Mouse (Mus musculus) T-cell, adult 2 months (primary cell): ENCODE measurements at regions not wholly inside any gene's neighbourhood (a gene's known extent, or its start where the extent isn't known, plus 50 kb on each side); places are given as distances from the start of the nearest gene placed in this dataset.
"Not testable (repeated sequence)": the region's sequence is repeated elsewhere in the genome, so short reads cannot be mapped to it uniquely, and the experiment has no call there.

Experiments
- DNase-seq: peaks from one replicate; pipeline ENCODE4 v3.0.0; 2022; ENCODE audit warnings: low spot score

DNA sequence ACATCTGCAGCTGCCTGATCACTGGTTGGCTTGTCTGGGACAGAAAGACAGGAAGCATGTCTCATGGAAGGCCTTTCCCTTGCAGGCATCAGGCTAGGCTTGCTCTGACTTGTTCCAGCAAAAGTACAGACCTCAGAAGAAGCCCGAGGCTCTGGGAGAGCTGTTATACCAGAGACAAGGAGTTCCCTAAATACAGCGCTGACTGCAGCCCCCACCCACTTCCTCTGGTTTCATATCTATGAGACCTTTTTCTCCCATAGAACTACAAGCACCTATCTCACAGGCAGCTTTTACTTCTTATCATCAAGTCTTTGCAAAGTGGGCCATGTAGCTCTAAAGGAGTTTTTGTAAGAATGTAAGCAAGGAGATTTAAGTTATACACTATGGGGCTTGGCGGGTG, 312.2 kb upstream of the Vmn1r3 start:
- DNase-seq, result not testable (repeated sequence)

DNA sequence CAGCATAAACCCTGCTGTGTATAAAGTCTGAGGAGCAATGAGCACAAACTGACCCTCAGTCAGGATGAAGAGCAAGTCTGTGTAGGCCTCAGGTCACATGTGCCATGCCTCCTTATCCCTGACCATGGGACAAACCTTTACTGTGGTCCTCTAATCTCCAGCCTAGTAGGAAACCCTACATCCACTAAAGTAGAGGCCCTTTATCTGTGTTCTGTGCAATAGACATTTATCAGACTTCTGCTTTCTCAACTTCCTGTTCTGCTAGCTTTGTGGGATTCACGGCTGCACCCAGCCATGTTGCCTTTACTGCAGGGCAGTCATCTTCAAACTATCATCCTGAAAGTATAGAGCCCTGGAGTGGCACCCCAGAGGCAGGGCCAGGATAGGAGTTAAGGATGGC, 310.8 kb upstream of the Vmn1r3 start:
- not testable (repeated sequence) for DNase-seq

DNA sequence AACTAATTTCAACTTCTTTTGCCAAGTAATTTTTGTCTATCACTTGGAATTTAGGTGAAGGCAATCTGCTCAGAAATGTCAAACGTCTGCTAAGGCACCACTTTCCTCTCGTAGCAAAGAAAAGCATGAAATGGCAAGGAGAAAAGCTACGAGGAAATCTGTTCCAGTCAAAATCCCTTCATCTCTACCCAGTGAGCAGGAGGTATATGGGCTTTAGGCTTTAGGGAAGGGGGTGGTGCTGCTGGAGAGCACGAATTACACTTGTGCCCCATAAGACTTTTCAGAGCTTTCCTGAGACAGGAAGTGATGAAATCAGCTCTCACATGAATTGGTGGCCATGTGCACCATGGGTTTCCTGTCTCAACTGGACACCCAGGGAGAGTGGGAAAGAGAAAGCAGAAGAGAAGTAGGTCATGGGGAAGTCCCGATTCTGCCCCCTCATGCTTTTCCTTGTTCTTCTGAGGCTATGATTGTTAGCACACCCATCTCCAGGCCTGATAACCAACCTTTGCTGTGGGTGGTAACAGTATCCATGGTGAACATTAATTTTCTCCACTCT, 309.0 kb upstream of the Vmn1r3 start:
- not testable (repeated sequence) for DNase-seq

DNA sequence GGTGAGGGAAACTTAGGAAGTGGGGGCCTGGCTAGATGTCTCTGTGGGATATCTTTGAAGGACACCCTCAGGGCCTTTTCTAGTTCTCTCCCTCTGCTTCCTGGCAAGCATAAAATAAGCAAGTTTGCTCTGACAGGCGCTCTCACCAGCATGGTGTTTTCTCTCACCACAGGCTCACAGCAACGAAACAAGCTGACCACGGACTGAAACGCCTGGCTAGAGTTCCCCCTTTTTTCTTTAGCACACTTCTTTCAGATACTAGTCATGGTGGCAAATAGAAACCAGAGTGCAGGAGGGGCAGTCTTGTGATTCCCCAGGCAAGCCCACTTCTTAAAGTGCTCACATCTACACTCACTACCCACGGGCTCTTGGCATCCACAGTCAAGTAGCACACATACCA, 305.7 kb upstream of the Vmn1r3 start:
- DNase-seq, result not testable (repeated sequence)

DNA sequence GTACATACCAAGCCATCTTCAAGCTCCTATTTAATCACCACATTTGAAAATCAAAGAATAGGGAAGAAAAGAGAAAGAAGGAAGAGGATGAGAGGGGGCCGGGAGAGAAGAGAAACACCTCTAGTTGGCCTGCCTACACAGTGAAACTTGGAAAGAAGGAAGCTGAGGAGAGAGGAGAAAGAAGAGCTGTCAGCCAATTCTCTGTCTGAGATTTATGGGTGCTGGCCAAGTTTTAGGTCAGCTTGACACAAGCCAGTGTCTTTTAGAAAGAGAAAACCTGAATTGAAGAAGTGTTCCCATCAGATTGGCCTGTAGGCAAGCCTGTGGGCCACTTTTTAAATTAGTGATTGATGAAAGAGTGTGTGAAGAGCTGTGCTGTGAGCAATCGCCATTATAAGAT, 296.9 kb upstream of the Vmn1r3 start:
- DNase-seq, result no peak

DNA sequence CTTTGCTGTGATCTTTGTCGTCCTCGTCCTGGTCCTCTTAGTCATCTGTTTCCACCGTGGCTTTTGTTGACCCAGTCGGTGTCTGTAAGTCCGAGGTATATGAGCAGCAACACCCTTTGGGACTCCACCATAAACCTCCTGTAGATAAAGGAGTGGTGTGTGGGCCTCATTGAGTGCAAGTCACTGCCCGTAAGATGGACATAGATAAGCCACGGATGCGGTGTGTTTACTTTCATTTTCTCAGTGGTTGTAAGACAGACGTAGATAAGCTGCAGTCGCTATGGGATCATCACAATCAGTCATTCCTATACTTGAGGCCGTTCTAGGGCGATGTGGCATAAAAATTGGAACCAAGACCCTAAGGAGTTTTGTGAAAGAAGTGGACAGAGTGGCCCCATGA, 271.6 kb upstream of the Vmn1r3 start:
- DNase-seq, result no peak

DNA sequence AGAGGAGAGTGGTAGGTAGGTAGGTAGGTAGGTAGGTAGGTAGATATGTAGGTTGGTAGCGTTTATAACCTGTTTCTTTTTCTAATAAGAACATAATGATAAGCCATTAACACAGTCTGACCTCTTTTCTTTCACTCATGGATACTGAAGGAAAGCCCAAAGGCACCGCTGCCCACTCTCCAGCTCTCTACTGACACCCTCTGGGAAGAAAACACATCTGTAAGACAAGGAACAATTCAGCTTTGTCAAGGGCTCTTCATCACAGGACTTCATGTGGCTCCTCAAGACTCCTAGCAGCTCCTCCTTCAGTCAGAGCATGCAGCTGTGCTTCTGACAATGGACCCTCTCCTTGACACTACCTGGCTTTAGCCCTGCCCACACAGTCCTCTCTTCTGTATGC, 252.2 kb upstream of the Vmn1r3 start:
- DNase-seq, result not testable (repeated sequence)

DNA sequence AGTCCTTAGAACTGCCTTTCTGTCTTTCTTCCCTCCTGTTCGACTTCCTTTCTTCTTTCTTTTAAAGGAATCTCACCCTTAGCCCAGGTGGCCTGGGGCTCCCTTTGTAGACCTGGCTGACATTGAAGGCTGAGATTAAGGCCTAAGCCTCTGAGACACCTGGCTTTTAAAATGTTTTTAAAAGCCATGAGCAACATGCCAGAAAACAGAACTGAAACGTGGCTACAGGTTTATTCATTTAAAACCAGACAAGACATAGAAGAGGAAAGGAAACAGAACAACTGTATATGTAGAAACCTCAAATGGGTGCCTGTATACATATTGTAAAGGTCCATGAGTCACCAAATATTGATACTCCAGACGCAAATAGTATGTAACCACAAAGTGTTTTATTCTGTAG, 242.8 kb upstream of the Vmn1r3 start:
- DNase-seq, result no peak

DNA sequence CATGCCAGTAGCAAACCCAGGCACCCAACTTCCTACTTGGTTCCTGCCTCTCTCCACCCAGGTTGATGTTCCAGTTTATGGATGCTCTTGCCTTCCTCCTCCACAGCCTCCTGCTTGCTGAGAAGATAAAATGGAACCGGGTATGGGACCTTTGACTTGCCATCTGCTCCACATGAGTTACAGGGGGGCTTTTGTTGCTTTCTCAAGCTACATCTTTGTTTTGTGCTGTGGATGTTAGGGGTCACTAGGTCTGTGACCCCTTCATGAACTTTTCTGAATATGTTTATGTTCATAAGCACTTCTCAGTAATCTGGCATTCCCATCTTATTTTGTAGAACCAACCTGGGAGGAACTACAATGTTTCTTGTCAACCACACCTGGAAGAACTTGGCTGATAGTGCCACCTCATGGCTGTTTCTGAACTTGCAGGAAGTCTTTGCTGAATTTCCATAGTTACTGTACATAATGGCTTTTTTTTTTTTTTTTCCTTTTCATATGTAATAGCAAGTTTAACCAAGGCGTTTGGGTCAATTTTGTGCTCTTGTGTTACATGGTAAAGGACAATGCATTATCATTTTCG, 234.9 kb upstream of the Vmn1r3 start:
- peak; percentile 8 for DNase-seq

DNA sequence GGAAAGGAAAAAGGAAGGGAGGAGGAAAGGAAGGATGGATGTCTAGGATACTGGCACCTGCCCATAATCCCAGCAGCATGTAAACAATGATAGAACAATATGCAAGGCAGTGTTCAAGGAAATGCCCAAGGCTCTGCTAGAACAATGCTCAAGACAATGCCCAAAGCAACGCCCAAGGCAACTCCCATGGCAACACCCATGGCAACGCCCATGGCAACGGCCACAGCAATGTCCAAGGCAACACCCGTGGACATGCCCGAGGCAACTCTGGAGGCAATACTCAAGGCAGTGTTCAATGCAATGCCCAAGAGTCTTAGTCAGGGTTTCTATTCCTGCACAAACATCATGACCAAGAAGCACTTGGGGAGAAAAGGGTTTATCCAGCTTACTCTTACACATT, 231.5 kb upstream of the Vmn1r3 start:
- no peak for DNase-seq

DNA sequence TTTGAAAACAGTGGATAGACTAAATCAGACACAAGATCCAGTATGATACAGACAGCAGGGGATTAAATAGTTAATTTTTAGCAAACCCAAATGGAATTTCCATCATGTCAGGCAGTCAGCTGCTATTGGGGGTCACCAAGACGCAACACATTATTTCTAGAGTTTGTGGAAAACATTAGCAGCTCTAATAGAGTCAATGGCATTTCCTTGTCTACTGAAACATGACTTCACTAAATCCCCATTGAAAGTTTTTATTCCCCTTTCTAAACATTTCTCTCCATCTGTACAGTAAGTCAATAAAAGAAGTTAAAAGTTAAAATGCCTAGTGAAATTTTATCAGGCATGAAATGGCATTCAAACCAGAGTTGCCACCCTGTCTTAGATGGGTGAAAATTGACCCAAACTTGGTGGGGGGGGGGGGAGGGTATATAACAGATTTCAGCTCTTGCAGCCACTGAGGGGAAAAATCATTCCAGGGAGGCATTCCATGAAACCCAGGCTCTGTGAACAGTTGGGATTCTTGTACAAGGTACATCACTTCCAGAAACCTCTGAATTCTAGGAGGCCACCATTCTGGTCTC, 229.4 kb upstream of the Vmn1r3 start:
- DNase-seq, result not testable (repeated sequence)

DNA sequence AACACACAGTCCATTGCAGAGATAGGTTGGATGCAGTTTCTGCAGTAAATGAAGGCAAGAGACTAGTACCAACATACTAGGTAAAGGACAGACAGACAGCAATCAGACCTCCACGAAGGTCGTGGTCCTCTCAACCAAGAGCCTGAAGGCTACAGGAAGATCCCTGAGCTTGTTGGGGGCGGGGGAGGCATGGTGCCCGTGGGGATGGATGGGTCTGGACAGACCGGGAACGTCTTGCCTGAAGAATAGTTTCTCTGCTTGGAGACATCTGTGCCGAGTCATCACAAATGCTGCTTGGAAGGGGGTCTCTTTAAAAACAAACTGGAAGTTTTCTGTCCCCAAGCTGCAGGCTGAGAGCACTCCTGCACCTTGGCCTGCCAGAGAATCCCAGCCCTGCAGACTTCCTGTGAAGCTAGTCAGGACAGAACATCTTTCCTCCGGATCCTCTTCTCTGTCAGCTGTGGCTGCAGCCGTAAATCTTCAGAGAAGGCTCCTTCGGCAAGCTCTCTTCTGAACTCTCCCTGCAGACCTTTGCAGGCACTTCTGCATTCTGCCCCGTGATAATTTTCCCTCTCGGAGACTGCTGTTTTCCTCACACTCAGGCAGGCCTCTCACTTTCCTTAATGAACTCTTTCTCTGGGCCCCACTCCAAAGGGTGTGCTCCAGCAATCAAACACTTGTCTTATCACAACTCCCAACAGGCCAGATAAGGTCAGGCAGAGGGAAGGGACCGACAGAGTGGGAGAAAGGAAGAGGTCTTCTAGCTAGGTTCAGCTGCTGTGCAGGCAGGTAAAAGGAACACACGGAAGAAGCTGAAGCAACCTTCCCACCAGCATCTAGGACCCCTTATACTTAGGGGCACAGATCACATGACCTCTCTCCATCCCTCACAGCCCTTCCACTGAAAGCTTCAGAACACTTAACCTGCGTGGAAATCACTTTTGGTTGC, 228.6 kb upstream of the Vmn1r3 start:
- no peak for DNase-seq

DNA sequence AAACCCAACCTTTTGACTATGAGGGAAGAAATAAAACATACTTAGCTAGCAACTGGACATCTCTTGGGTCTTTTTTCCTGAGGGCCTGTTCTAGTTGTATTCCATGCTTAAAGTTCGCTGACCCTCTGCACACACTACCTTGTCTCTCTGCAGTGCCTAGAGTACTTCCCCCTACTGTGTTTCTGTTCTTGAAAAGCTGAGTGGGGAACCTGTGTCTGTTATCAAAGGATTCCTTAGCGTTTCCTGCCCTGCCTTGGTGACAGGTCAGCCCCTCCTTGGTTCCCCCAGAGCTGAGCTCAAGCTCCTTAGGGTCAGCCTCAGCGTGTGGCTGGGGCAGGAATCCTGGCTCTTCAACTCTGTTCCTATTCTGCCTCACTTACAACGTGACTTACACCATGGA, 227.2 kb upstream of the Vmn1r3 start:
- not testable (repeated sequence) for DNase-seq

DNA sequence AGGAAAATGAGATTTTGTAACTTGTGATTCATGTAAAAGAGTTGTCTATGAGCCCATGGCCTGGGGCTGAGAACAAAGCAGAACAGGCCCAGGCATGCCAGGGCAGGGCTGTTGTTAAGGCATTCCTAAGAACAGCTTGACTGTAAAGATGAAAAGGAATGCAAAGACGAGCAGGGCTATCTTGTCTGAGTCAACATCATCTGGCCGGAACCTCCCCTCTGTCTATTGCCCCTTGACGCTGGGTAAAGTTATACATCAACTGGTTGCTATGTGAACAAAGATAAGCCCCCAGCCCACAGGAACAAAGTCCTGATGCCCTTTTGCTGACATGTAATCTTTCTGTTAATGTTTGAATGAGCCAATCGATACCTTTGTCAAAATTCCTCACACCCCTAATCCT, 217.7 kb upstream of the Vmn1r3 start:
- not testable (repeated sequence) for DNase-seq

DNA sequence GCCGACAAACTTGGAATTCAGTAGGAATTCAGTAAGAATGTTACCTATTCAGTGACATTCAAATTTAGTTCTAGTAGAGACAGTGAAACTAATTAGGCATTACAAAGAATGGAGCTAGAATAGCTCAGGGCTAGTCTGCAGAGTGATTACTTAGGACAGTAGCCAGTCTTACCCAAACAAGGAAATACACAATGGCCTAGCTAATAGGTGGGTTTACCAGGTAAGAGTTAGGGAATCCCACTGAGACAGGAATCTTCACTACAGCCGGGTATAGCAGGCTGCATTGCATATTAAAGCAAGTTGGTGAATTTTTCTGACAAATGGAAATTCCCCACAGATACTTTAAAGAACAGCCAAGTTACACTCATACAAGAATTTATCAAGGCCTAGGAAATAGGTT, 216.6 kb upstream of the Vmn1r3 start:
- DNase-seq, result not testable (repeated sequence)

DNA sequence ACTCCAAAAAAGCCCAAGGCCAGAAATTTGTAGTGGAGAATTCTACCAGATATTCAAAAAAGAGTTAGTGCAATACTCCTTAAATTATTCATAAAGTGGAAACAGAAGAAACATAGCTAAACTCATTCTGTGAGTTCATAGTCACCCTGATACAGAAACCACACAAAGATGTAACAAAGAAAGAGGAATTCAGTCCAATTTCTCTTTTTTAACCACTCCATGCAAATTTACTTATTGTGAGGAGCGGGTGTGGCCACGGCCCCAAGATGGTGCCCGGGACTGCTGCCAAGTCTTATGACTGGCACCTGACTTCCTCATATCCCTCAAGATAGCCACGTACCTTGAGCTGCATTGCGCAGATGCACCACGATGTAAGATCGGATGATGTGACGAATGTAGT, 206.4 kb upstream of the Vmn1r3 start:
- DNase-seq, result not testable (repeated sequence)

DNA sequence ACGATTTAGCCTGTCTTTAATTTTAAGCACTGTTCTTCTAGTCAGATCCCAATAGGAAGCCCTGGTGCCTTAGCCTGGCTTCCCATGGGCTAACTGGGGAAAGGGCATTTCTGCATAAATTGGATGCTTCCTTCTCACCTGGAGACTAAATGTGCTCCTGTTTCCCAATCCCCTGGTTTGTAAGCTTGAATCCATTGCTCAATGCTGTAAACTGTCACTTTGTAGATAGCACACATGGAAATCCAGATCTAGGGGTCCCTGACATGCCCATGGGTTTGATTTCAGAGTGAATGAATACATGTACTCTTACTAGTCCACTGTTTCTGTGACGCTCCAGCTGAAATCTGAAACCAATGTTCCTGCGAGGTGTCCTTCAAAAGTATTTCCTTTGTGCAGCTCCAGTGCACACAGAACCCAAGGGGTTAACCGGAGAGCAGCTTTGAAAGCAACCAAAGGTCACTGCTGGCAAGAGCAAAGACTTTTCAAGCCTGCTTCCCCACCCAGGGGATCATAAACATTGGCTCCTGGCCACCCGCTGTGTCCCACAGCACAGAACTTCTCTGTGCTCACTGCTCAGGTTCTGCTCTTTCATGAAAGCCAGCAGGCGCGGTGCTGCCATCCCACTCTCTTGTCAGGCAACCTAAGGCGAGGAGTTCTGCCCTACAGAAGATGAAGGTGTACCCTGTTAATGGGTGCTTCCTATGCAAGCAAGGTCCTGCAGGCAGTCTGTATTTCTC, 188.0 kb upstream of the Vmn1r3 start:
- DNase-seq, result not testable (repeated sequence)

DNA sequence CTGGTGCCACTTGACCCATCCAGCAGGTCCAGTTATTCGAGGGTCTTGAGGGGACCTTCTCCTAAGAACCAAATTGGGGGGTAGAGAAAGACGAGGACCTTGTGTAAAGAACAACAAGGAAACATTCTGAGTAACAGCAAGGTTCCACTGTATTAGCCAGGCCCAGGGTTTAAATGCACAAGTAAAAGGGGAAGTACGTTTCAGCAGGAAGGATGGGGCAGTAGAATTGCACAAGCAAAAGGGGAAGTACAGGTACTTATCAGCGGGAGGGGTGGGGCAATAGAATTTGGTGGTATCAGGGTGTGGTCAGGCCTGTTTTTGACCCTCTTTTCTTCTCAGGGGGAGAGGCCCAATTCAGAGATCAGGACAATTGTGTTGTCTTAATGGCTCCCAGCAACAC, 182.9 kb upstream of the Vmn1r3 start:
- DNase-seq, result not testable (repeated sequence)

DNA sequence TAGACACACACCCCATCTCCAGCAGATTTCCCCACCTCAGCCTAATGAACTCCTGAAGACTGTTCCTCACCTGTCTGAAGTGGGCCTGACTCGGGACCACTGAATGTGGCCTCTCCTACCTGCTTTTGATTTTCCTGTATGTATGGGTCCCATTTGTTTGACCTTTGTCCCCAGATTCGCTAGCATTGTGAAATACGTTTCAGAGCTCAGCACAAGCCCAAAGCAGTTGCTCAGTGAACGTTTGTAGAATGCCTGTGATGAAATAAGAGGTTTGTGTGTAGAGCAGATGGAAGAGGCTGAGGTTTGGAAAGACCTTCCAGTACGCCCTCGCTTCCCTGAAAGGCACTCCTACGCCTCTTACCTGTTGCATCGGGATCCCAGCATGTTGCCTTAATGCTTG, 158.3 kb upstream of the Vmn1r3 start:
- not testable (repeated sequence) for DNase-seq

DNA sequence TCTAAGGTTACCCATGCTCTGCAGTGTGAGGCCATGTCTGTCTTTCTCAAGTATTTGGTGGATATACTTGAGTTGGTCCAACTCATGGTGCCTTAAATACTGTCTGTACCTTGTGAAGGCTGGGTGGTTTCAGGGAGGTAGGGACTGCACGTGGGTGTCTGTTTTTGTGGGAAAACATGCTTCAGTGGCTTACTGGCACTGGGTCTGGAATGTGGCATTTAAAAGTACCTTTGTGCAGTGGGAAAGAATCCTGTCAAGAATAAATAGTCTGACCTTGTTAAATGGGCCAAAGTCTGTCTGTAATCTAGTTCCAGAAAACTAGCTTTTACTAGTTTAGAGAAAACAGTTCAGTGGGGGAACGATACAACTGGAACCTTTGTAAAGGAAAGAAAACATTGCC, 157.5 kb upstream of the Vmn1r3 start:
- not testable (repeated sequence) for DNase-seq

DNA sequence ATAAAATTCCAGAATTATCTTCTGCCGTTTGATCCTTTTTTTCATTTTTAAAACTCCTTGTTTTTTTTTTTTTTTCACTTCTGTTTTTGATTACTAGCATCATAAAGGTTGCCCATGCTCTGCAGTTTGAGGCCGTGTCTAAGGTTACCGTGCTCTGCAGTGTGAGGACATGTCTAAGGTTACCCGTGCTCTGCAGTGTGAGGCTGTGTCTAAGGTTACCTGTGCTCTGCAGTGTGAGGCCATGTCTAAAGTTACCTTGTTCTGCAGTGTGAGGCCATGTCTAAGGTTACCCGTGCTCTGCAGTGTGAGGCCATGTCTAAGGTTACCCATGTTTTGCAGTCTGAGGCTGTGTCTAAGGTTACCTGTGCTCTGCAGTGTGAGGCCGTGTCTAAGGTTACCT, 157.0 kb upstream of the Vmn1r3 start:
- DNase-seq, result not testable (repeated sequence)
